Mouse (Mus musculus) midbrain, embryonic 13.5 days (tissue): ENCODE measurements around the gene Nccrp1. TPM values are rescaled to one million over a fixed set of nuclear protein-coding genes. Genes with fewer than 3 reads are reported as not detected.
A peak's percentile ranks its signal among the peaks of the same experiment; 100 is the strongest.

ENCODE experiments used
- ATAC-seq: fragments of 200-750 bp; cut with Nextera tagmentation; 2 replicates; pipeline ENCODE4 v1.8.0; 2017; ENCODE audit warnings: mild to moderate bottlenecking, moderate TSS enrichment, moderate library complexity
- H3K27ac ChIP-seq: fragments of 300-500 bp; sonication (generic); 2 replicates; pipeline ENCODE4 v1.5.1; 2015; ENCODE audit warnings: inconsistent platforms, mild to moderate bottlenecking, moderate library complexity
- H3K27me3 ChIP-seq: fragments of 300-500 bp; sonication (generic); 2 replicates; pipeline ENCODE4 v1.6.1; 2015; ENCODE audit warnings: mild to moderate bottlenecking, inconsistent platforms
- H3K36me3 ChIP-seq: fragments of 300-500 bp; sonication (generic); 2 replicates; pipeline ENCODE4 v1.6.1; 2015; ENCODE audit warnings: mild to moderate bottlenecking, inconsistent platforms
- H3K4me1 ChIP-seq: fragments of 300-500 bp; sonication (generic); replicated peaks from 2 replicates; pipeline ENCODE4 v1.6.1; 2015; ENCODE audit warnings: inconsistent platforms
- H3K4me2 ChIP-seq: fragments of 300-500 bp; sonication (generic); replicated peaks from 2 replicates; pipeline ENCODE4 v1.6.1; 2015; ENCODE audit warnings: moderate library complexity, mild to moderate bottlenecking, inconsistent platforms
- H3K4me3 ChIP-seq: fragments of 300-500 bp; sonication (generic); replicated peaks from 2 replicates; pipeline ENCODE4 v1.5.1; 2015; ENCODE audit warnings: mild to moderate bottlenecking, inconsistent platforms
- H3K9ac ChIP-seq: fragments of 300-500 bp; sonication (generic); replicated peaks from 2 replicates; pipeline ENCODE4 v1.6.1; 2015; ENCODE audit warnings: mild to moderate bottlenecking, inconsistent platforms
- H3K9me3 ChIP-seq: fragments of 300-500 bp; sonication (generic); 2 replicates; pipeline ENCODE4 v1.6.1; 2016; ENCODE audit warnings: mild to moderate bottlenecking, inconsistent platforms
- WGBS: fragments of 180-500 bp; shearing (Covaris S2); methylation state at CpG from one replicate; pipeline ENCODE4 v1.1.7; 2015; 5-methylcytosine and 5-hydroxymethylcytosine counted together
- polyA plus RNA-seq: library from polyadenylated mRNA; unstranded; fragments of >200 nt; fragmentation: Nextera tagmentation; extraction: Ambion mirVana; gene quantifications from 2 replicates; pipeline ENCODE4 v1.2.1, GENCODE M21; 2015

Gene Nccrp1
- polyA plus RNA-seq, 1 experiment from 2014 or later, result not detected

DNA sequence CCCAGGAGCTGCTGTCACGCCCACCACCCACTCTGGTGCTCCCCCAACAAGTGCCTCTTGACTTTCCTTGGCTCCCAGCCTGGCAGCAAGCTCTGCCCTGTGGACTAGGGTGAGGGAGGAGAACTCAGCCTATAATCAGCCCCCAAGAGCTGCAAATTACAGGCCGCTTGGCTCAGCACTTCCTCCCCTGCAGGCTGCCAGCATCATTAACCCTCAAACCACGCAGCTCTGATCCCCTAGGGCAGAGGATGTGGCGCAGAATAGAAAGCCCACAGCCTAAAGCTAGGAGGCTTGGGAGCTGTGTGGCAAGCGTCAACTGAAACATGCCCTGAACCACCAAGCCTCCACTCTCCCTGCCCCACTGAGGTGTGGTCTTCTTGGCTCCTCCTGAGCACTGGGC lies 18.4 kb upstream of the Nccrp1 start:
- no peak for ATAC-seq
- H3K9me3 ChIP-seq, result no peaks in the 10 kb centered on the region
- H3K27me3 ChIP-seq, result no peaks in the 10 kb centered on the region
- no peak overlapping the region for H3K4me2 ChIP-seq
- 86% methylated on average over 5 of the region's 5 CpGs for WGBS
- H3K9ac ChIP-seq, result no peak overlapping the region; the same call in 1 of the 2 replicates
- H3K36me3 ChIP-seq, result peaks cover 83% of the 10 kb centered on the region
- 0 out of 2 replicates have a peak, but pooled peaks cover 4% of the 10 kb centered on the region for H3K4me1 ChIP-seq
- H3K4me3 ChIP-seq, result no peak overlapping the region
- no peak overlapping the region for H3K27ac ChIP-seq

DNA sequence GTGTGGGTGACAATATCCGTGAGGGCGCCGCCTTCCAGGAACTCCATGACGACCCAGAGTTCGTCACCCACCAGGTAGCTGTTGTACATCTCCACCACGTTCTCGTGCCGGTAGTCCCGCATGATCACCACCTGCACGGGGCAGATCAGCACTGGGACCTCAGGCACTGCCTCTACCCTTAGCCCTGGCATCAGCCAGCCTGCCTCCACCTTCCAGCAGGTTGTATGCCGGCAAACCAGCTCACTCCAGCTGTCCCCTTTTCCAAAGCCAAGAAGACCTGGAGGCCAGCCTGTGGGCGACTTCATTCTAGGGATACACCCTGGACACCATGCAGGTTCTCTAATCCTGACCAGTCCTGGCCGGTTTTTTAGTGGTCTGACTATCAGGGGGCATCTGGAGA lies 15.9 kb upstream of the Nccrp1 start:
- Histone ChIP-seq H3K4me3 (no peak overlapping the region), H3K4me2 (no peak overlapping the region), H3K9me3 (no peaks in the 10 kb centered on the region), H3K36me3 (peaks cover 94% of the 10 kb centered on the region), H3K4me1 (no peaks in the 10 kb centered on the region), H3K9ac (no peak overlapping the region), H3K27me3 (no peaks in the 10 kb centered on the region), H3K27ac (no peak overlapping the region)
- no peak for ATAC-seq
- WGBS, result 98% methylated on average over 13 of the region's 13 CpGs

DNA sequence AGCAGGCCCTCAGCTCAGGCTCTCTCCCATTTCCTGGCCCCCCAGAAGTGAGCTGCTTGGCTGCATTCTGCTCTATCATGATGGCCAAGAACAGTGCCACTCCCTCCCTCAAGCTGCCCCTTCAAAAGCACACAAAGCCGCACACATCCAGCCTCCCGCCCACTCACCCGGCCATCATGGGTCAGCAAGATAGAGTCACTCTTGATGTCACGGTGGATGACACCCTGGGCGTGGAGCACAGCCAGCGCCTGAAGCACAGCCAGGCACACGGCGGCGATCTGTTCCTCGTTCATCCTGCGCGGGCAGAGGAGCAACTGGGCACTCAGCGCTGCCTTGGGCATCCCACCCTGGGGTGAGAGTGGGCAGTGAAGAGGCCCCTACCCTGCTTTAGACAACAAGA lies 15.3 kb upstream of the Nccrp1 start:
- no peak overlapping the region for H3K4me3 ChIP-seq
- H3K4me1 ChIP-seq, result no peaks in the 10 kb centered on the region
- H3K36me3 ChIP-seq, result peaks cover 92% of the 10 kb centered on the region
- no peak overlapping the region for H3K9ac ChIP-seq
- ATAC-seq, result no peak
- H3K4me2 ChIP-seq, result no peak overlapping the region
- WGBS, result 94% methylated on average over 13 of the region's 13 CpGs
- no peak overlapping the region for H3K27ac ChIP-seq
- H3K9me3 ChIP-seq, result no peaks in the 10 kb centered on the region
- no peaks in the 10 kb centered on the region for H3K27me3 ChIP-seq

DNA sequence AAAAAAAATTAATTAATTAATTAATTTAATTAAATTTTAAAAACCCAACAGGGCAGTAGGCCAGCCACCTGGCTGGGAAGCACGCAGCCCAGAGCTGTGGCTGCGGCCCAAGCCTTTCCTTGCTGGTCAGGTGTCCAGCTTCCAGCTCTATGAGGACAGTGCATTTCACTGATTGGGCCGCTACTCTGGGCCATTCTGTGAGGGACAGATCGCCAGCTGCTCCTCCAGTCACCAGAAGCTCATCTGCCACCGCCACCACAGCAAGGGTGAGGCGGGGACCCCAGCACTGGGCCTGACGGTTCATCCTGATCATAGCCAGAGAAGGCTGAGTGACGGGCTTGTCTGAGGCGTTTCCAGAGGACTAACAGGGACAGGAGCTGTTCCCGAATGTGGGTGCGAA lies 14.9 kb upstream of the Nccrp1 start:
- no peak overlapping the region for H3K4me3 ChIP-seq
- no peak for ATAC-seq
- H3K4me2 ChIP-seq, result no peak overlapping the region
- WGBS, result 90% methylated on average over 11 of the region's 11 CpGs
- H3K27ac ChIP-seq, result no peak overlapping the region
- no peaks in the 10 kb centered on the region for H3K9me3 ChIP-seq
- no peaks in the 10 kb centered on the region for H3K27me3 ChIP-seq
- H3K36me3 ChIP-seq, result peaks cover 88% of the 10 kb centered on the region
- no peak overlapping the region for H3K9ac ChIP-seq
- H3K4me1 ChIP-seq, result no peaks in the 10 kb centered on the region

DNA sequence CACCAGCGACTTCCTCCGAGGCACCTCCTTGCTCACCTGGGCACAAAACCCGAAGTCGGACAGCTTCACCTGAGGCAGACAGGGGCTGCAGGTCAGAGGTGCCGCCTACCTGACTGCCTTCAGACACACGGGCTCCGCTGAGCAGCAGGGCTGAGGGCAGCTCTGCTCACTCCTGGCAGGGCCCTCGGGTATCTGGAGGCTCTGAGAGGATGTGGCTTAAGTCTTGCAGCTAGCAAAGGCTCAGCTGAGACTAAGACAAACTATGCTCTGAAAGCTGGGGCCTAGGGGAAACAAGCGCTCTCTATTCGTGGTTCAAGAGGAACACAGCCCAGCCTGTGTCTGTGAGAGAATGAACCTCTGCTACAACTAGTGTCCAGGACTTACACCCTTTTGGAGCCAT lies 13.8 kb upstream of the Nccrp1 start:
- H3K4me1 ChIP-seq, result peaks cover 3% of the 10 kb centered on the region; the same call in 1 of the 2 replicates
- no peak for ATAC-seq
- H3K4me3 ChIP-seq, result no peak overlapping the region
- H3K27ac ChIP-seq, result no peak overlapping the region
- H3K4me2 ChIP-seq, result no peak overlapping the region
- H3K9me3 ChIP-seq, result no peaks in the 10 kb centered on the region
- H3K36me3 ChIP-seq, result peaks cover 77% of the 10 kb centered on the region
- WGBS, result 96% methylated on average over 10 of the region's 10 CpGs
- no peaks in the 10 kb centered on the region for H3K27me3 ChIP-seq
- no peak overlapping the region for H3K9ac ChIP-seq

DNA sequence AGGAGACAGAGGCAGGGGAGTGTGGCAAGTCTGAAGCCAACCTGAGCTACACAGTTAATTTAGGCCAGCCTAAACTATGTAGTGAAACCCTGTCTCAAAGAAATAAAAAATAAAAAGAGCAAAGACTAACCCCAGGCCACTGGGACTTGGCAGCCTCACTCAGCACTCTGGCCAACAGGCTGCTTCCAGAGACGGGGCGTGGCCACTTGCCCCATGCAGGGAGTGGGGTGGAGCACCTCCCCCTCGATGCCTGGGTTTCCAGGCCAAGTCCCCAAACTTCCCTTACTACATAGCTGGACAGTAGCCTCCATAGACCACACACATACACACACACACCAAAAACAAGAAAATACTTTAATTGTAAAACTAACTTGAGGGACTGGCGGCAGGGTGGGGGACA lies 11.4 kb upstream of the Nccrp1 start:
- Histone ChIP-seq H3K4me2 (no peak overlapping the region), H3K36me3 (peaks cover 54% of the 10 kb centered on the region), H3K4me1 (peaks cover 4% of the 10 kb centered on the region; the same call in 1 of the 2 replicates), H3K4me3 (no peak overlapping the region), H3K9me3 (0 out of 2 replicates have a peak, but pooled peaks cover under 1% of the 10 kb centered on the region), H3K9ac (no peak overlapping the region), H3K27me3 (no peaks in the 10 kb centered on the region), H3K27ac (no peak overlapping the region)
- 72% methylated on average over 4 of the region's 4 CpGs for WGBS
- ATAC-seq, result no peak

DNA sequence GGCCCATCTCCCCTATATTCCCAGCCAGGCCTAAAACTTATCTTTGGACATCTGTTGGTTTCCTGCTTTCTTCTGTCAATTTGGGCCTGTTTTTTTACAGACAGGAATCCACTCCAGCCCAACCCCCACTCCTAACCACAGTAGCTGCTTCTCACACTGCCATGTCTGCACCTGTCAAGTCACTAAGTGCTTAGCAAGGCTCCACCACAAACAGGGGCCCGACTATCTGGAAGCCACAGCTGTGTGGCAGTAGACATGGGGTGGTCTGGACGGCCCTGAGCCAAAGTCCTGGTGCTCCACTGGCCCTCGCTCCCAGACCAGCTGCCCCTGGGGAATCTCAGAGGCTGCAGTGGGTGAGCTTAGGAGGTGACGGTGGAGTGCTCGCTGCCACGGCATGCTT lies 10.7 kb upstream of the Nccrp1 start:
- no peak for ATAC-seq
- Histone ChIP-seq H3K4me2 (no peak overlapping the region), H3K9ac (no peak overlapping the region), H3K4me3 (no peak overlapping the region), H3K36me3 (peaks cover 46% of the 10 kb centered on the region), H3K4me1 (peaks cover 4% of the 10 kb centered on the region; the same call in 1 of the 2 replicates), H3K27ac (no peak overlapping the region), H3K9me3 (0 out of 2 replicates have a peak, but pooled peaks cover 2% of the 10 kb centered on the region), H3K27me3 (no peaks in the 10 kb centered on the region)
- 91% methylated on average over 6 of the region's 6 CpGs for WGBS

DNA sequence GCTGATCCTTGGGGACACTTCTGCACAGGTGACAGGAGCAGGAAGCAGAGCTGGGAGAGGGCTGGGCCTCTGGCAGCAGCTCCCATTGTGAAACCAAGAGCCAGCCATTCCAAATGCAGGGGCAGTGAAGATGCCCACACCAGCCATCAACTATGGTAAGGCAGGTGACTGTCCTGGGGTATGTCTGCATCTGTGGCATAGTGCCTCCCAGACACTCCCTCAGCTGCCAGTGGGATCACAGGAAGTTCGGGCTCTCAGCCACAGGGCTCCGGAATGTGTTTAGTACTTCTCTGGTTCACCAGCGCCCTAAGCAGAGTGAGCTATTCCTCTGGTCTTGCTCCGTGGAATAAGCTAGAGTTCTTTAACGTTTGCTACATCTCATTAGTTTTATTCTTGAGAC lies 10.0 kb upstream of the Nccrp1 start:
- H3K36me3 ChIP-seq, result peaks cover 39% of the 10 kb centered on the region
- H3K27me3 ChIP-seq, result no peaks in the 10 kb centered on the region
- WGBS, result 82% methylated on average over 5 of the region's 5 CpGs
- no peak overlapping the region for H3K4me2 ChIP-seq
- ATAC-seq, result no peak
- H3K9me3 ChIP-seq, result 0 out of 2 replicates have a peak, but pooled peaks cover 2% of the 10 kb centered on the region
- no peak overlapping the region for H3K4me3 ChIP-seq
- H3K9ac ChIP-seq, result no peak overlapping the region
- H3K27ac ChIP-seq, result no peak overlapping the region
- H3K4me1 ChIP-seq, result peaks cover 4% of the 10 kb centered on the region; the same call in 1 of the 2 replicates

DNA sequence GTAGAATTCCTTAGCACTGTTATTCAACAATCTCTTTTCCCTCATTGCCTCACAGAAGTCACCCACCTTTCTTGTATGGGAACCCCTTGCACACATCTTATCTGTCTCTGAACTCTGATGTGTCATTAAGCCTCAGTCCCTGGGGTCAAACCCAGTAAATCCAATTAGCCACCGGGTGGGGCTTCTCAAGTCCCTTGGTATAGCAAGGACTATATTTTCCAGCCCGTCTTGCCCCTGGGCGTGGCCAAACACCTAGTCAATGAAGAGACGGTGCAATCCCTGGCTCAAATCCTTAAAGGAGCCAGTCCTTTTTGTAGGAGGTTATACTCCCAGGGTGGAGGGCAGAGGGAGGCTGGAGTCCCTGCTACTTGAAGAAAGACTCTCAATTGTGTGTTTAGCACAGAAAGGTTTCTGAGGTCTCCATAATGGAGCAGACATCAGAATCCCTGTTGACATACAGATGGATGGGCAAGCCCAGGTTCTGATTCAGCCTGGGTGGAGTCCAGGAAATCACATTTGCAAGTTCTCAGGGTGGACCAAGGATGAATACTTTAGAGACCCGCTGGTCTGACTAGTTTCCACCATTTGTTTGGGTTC lies 9.0 kb upstream of the Nccrp1 start:
- WGBS, result 18% methylated on average over 5 of the region's 5 CpGs
- Histone ChIP-seq H3K4me2 (no peak overlapping the region), H3K36me3 (peaks cover 32% of the 10 kb centered on the region), H3K9me3 (0 out of 2 replicates have a peak, but pooled peaks cover 2% of the 10 kb centered on the region), H3K9ac (no peak overlapping the region), H3K4me1 (peaks cover 4% of the 10 kb centered on the region; the same call in 1 of the 2 replicates), H3K27ac (no peak overlapping the region), H3K4me3 (no peak overlapping the region), H3K27me3 (no peaks in the 10 kb centered on the region)
- no peak for ATAC-seq

DNA sequence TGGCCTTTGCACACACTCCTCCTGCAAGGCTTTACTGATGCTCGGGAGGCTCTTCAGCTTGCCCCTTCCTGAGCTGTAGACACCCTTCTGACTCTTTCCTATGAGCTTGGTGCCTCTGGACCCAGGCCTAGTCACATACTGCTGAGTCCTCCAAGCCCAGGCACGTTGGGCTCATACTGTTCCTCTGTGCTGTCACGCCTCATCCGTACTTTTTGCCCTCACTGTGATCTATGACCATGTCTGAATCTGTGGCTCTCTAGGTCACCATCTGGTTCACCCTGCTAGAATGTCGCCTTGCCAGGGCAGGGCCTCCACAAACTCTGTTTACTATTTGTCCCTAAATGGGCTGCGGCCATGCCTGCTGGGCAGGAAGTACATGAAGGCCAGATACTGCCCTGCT lies 6.0 kb upstream of the Nccrp1 start:
- peaks cover 4% of the 10 kb centered on the region; the same call in 1 of the 2 replicates for H3K4me1 ChIP-seq
- H3K9ac ChIP-seq, result no peak overlapping the region
- peaks cover 5% of the 10 kb centered on the region; the same call in 1 of the 2 replicates for H3K36me3 ChIP-seq
- no peak overlapping the region for H3K27ac ChIP-seq
- H3K9me3 ChIP-seq, result 0 out of 2 replicates have a peak, but pooled peaks cover 2% of the 10 kb centered on the region
- no peak for ATAC-seq
- 92% methylated on average over 6 of the region's 6 CpGs for WGBS
- no peak overlapping the region for H3K4me2 ChIP-seq
- peaks cover 7% of the 10 kb centered on the region for H3K27me3 ChIP-seq
- no peak overlapping the region for H3K4me3 ChIP-seq

DNA sequence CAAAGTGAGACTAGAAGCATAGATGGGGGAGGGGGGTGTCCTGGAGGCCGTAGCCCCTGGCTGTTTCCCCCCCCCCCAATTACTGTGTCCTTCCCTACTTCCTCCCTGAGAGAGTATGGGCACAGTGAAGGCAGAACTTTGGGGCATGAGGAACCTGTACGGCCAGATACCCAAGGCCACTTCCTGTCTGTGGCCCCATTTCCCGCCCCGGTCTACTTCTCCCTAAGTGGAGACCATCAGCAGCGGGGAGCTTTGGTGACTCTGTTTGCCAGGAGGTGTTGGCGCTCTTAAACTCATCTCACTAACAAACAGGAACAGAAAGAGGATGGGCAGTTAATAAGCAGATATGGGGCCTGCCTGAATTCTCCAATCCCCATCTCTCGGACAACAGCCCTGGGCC lies 574 bp upstream of the Nccrp1 start:
- Histone ChIP-seq H3K27me3 (peaks cover 55% of the 10 kb centered on the region), H3K36me3 (no peaks in the 10 kb centered on the region), H3K4me1 (peaks cover 24% of the 10 kb centered on the region), H3K4me3 (no peak overlapping the region), H3K9ac (0 out of 2 replicates have a peak overlapping the region, but pooled peaks have one; percentile 16), H3K27ac (no peak overlapping the region), H3K4me2 (no peak overlapping the region), H3K9me3 (no peaks in the 10 kb centered on the region)
- 75% methylated on average over 7 of the region's 7 CpGs for WGBS
- no peak for ATAC-seq

DNA sequence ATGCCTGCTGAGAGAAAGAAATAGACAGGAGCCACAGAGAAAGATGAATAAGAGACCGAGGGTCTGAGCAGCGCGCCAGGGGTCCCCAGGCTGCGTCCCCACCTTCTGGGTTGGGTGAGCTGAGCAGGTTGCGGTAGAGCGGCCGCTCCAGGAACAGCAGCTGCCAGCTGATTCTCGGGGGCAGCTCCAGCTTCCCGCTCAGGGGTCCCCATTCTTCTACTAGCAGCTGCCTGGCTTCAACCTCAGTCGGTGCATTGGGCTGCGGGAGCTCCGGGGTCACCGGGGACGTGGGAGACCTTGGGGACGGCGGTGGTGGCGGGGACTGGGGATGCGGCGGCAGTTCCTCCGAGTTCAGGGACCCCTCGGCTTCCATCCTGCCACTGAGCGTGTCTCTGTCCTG lies 405 bp downstream of the Nccrp1 start:
- peaks cover 55% of the 10 kb centered on the region for H3K27me3 ChIP-seq
- no peak for ATAC-seq
- peak overlapping the region; percentile 58 for H3K9ac ChIP-seq
- H3K4me2 ChIP-seq, result peak overlapping the region; percentile 60
- H3K9me3 ChIP-seq, result no peaks in the 10 kb centered on the region
- peak overlapping the region; percentile 38 for H3K4me3 ChIP-seq
- no peaks in the 10 kb centered on the region for H3K36me3 ChIP-seq
- under 1% methylated on average over 22 of the region's 22 CpGs for WGBS
- peaks cover 24% of the 10 kb centered on the region for H3K4me1 ChIP-seq
- H3K27ac ChIP-seq, result no peak overlapping the region

DNA sequence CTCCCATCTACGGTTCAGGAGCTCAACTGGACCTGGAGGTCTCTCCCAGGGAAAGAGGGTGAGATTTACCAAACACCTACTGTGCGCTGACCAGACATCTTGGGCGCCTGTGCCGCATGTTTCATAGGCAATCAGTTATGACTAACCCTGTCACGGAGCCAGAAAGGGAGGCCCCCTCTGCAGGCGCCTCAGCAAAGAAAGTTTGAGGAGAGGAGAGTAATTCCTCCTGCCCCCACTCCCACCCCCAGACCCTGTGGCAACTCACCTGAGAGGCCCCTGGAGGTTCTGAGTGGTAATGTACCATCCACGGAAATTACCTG lies 1.2 kb downstream of the Nccrp1 start:
- 42% methylated on average over 7 of the region's 7 CpGs for WGBS
- Histone ChIP-seq H3K9me3 (no peaks in the 10 kb centered on the region), H3K4me3 (no peak overlapping the region), H3K4me2 (peak overlapping the region; percentile 60; the same call in 1 of the 2 replicates), H3K9ac (no peak overlapping the region), H3K4me1 (peaks cover 24% of the 10 kb centered on the region), H3K36me3 (no peaks in the 10 kb centered on the region), H3K27me3 (peaks cover 55% of the 10 kb centered on the region), H3K27ac (no peak overlapping the region)
- no peak for ATAC-seq
